Comparison of ENCODE assay signal across 16 mouse cellular contexts in genomic region chr4:63570208-63570781, GRCm38 (mm10). TPM values are rescaled to one million over a fixed set of nuclear protein-coding genes. Genes with fewer than 3 reads are reported as not detected.
DNase-seq lines count a peak whose midpoint lies in the region; ATAC-seq and TF ChIP-seq lines count a peak whose summit lies in the region.
"Had no signal": no experiment of that assay in that cellular context is flagged by ENCODE, and none has a peak within 500 bp of the region (broad histone marks: within the 10 kb centered on the region; RNA-seq: fewer than 3 reads in every experiment).

No protein-coding gene starts in this region.

- no peak overlapping the region for H3K4me2 ChIP-seq in lung, embryonic 14.5 days
- no peak overlapping the region for H3K4me2 ChIP-seq in forebrain, postnatal 0 days (ENCODE audit: low read depth)
- no peak overlapping the region for H3K4me2 ChIP-seq in midbrain, embryonic 14.5 days (ENCODE audit: low read length)

- TF ChIP-seq CTCF in lung, embryonic 14.5 days (IDR thresholded peaks at IDR 0.05; ENCODE audit: low read depth): no peak
- TF ChIP-seq CTCF in forebrain, postnatal 0 days (IDR thresholded peaks at IDR 0.05; ENCODE audit: low read depth): no peak

- H3K4me1 ChIP-seq in lung, embryonic 14.5 days (ENCODE audit: insufficient read depth): peaks cover 3% of the 10 kb centered on the region; the same call in 1 of the 2 replicates
- no peaks in the 10 kb centered on the region for H3K4me1 ChIP-seq in forebrain, postnatal 0 days (ENCODE audit: insufficient read depth)
- H3K4me1 ChIP-seq in midbrain, embryonic 14.5 days (ENCODE audit: control insufficient read depth, insufficient read depth, low read length): 0 out of 2 replicates have a peak, but pooled peaks cover 4% of the 10 kb centered on the region

- H3K9me3 ChIP-seq in lung, embryonic 14.5 days (ENCODE audit: low read depth, low read length): no peaks in the 10 kb centered on the region
- no peaks in the 10 kb centered on the region for H3K9me3 ChIP-seq in forebrain, postnatal 0 days (ENCODE audit: low read length)
- no peaks in the 10 kb centered on the region for H3K9me3 ChIP-seq in midbrain, embryonic 14.5 days (ENCODE audit: control insufficient read depth, low read length)

- no peaks in the 10 kb centered on the region for H3K27me3 ChIP-seq in lung, embryonic 14.5 days (ENCODE audit: insufficient read depth, low read length)
- H3K27me3 ChIP-seq in forebrain, postnatal 0 days (ENCODE audit: insufficient read depth, low read length): no peaks in the 10 kb centered on the region
- no peaks in the 10 kb centered on the region for H3K27me3 ChIP-seq in midbrain, embryonic 14.5 days (ENCODE audit: control insufficient read depth, insufficient read depth, low read length)

- ATAC-seq in lung, embryonic 14.5 days (ENCODE audit: insufficient read depth): no peak
- peak; percentile 52; the same call in 1 of the 2 replicates for ATAC-seq in forebrain, postnatal 0 days
- ATAC-seq in midbrain, embryonic 14.5 days (ENCODE audit: low FRiP score, low TSS enrichment): no peak

- H3K9ac ChIP-seq in lung, embryonic 14.5 days: no peak overlapping the region
- no peak overlapping the region for H3K9ac ChIP-seq in forebrain, postnatal 0 days
- H3K9ac ChIP-seq in midbrain, embryonic 14.5 days (replicated peaks; ENCODE audit: low read length): no peak overlapping the region

- no peaks in the 10 kb centered on the region for H3K36me3 ChIP-seq in lung, embryonic 14.5 days (ENCODE audit: insufficient read depth)
- no peaks in the 10 kb centered on the region for H3K36me3 ChIP-seq in forebrain, postnatal 0 days (ENCODE audit: insufficient read depth)
- H3K36me3 ChIP-seq in midbrain, embryonic 14.5 days (ENCODE audit: control insufficient read depth, insufficient read depth, low read length): no peaks in the 10 kb centered on the region

- 40% methylated on average over 7 of the region's 7 CpGs for WGBS in lung, embryonic 14.5 days
- WGBS in forebrain, postnatal 0 days: 14% methylated on average over 7 of the region's 7 CpGs
- 24% methylated on average over 7 of the region's 7 CpGs for WGBS in midbrain, embryonic 14.5 days

- H3K4me3 ChIP-seq in lung, embryonic 14.5 days (ENCODE audit: low read depth, low read length): no peak overlapping the region
- H3K4me3 ChIP-seq in forebrain, postnatal 0 days (ENCODE audit: low read depth, low read length): no peak overlapping the region
- H3K4me3 ChIP-seq in midbrain, embryonic 14.5 days (replicated peaks; ENCODE audit: low read depth, low read length): no peak overlapping the region

- DNase-seq in adrenal gland, adult (ENCODE audit: inconsistent age in 2 of 2, low spot score in 1 of 2): peak; percentile 65 to 67
- DNase-seq in adrenal gland, adult 8-10 months: no peak
- no peak for DNase-seq in lung, embryonic 14.5 days
- no peak for DNase-seq in lung, postnatal 14 days
- DNase-seq in forebrain, postnatal 0 days: peak; percentile 26
- no peak for DNase-seq in midbrain, embryonic 14.5 days
- no peak for DNase-seq in ovary, postnatal 36 days (ENCODE audit: low spot score)
- DNase-seq in testis, postnatal 14 days (ENCODE audit: low spot score): no peak
- DNase-seq: heart, postnatal 4 days; kidney, adult 8-10 months; layer of hippocampus, adult 9-11 months; left cerebral cortex, postnatal 4 days had no signal

- H3K27ac ChIP-seq in lung, embryonic 14.5 days (ENCODE audit: low read depth): peak overlapping the region; percentile 30; the same call in 1 of the 2 replicates
- 0 out of 2 replicates have a peak overlapping the region, but pooled peaks have one; percentile 42 for H3K27ac ChIP-seq in forebrain, postnatal 0 days (ENCODE audit: low read depth, low read length)
- H3K27ac ChIP-seq in midbrain, embryonic 14.5 days (replicated peaks; ENCODE audit: low read depth, low read length): peak overlapping the region; percentile 57; the same call in 1 of the 2 replicates

RNA-seq across cellular contexts. Expression of gene Tmem268, which starts 11.7 kb away (rescaled TPM):
- 10 to 100 TPM; 13.1 to 15.1 (median 14.0) TPM for total RNA-seq in adrenal gland, adult 8-10 months (2022)
- 8.2 and 8.5 TPM in 2 replicates for polyA plus RNA-seq in lung, embryonic 14.5 days (2014; fragmentation: Nextera tagmentation; extraction: Ambion mirVana)
- 4.5 and 5.9 TPM in 2 replicates for total RNA-seq in forebrain, postnatal 0 days (2014; rRNA removed)
- polyA plus RNA-seq in forebrain, postnatal 0 days (2015; fragmentation: Nextera tagmentation; extraction: Ambion mirVana): 4.2 and 5.5 TPM in 2 replicates
- polyA plus RNA-seq in midbrain, embryonic 14.5 days (2014; fragmentation: Nextera tagmentation; extraction: Ambion mirVana): 3.7 and 4.0 TPM in 2 replicates

RNA-seq across cellular contexts. Expression of gene Atp6v1g1, which starts 25.7 kb away (rescaled TPM):
- total RNA-seq in adrenal gland, adult 8-10 months (2022): 100 to 1,000 TPM; 191 to 202 (median 194) TPM
- 228 and 231 TPM in 2 replicates for polyA plus RNA-seq in lung, embryonic 14.5 days (2014; fragmentation: Nextera tagmentation; extraction: Ambion mirVana)
- total RNA-seq in forebrain, postnatal 0 days (2014; rRNA removed): 222 and 234 TPM in 2 replicates
- 389 and 442 TPM in 2 replicates for polyA plus RNA-seq in forebrain, postnatal 0 days (2015; fragmentation: Nextera tagmentation; extraction: Ambion mirVana)
- 451 and 485 TPM in 2 replicates for polyA plus RNA-seq in midbrain, embryonic 14.5 days (2014; fragmentation: Nextera tagmentation; extraction: Ambion mirVana)

RNA-seq across cellular contexts. Expression of gene Gm11213, which starts 34.8 kb away (rescaled TPM):
- total RNA-seq in adrenal gland, adult 8-10 months (2022): not detected
- not detected in 2 replicates for polyA plus RNA-seq in lung, embryonic 14.5 days (2014; fragmentation: Nextera tagmentation; extraction: Ambion mirVana)
- not detected in 2 replicates for total RNA-seq in forebrain, postnatal 0 days (2014; rRNA removed)
- not detected in 2 replicates for polyA plus RNA-seq in forebrain, postnatal 0 days (2015; fragmentation: Nextera tagmentation; extraction: Ambion mirVana)
- polyA plus RNA-seq in midbrain, embryonic 14.5 days (2014; fragmentation: Nextera tagmentation; extraction: Ambion mirVana): not detected in 2 replicates
- total RNA-seq: common myeloid progenitor, adult 5-6 weeks; heart, adult 8-10 months; heart, postnatal 4 days; left cerebral cortex, postnatal 4 days had no signal
- polyA plus RNA-seq: lung, embryonic 16.5 days; spleen, adult 2 months had no signal

RNA-seq across cellular contexts. Expression of gene Tex48, which starts 51.9 kb away (rescaled TPM):
- total RNA-seq in adrenal gland, adult 8-10 months (2022): not detected
- not detected in 2 replicates for polyA plus RNA-seq in lung, embryonic 14.5 days (2014; fragmentation: Nextera tagmentation; extraction: Ambion mirVana)
- total RNA-seq in forebrain, postnatal 0 days (2014; rRNA removed): not detected in 2 replicates
- not detected in 2 replicates for polyA plus RNA-seq in forebrain, postnatal 0 days (2015; fragmentation: Nextera tagmentation; extraction: Ambion mirVana)
- not detected in 2 replicates for polyA plus RNA-seq in midbrain, embryonic 14.5 days (2014; fragmentation: Nextera tagmentation; extraction: Ambion mirVana)
- total RNA-seq: common myeloid progenitor, adult 5-6 weeks; heart, adult 8-10 months; heart, postnatal 4 days; left cerebral cortex, postnatal 4 days had no signal
- polyA plus RNA-seq: lung, embryonic 16.5 days; spleen, adult 2 months had no signal

Comparison
In these comparisons a context has a peak if more than half of its experiments do, and no peak if none do; other contexts are left out.
1. DNase-seq: peak in adrenal gland, adult (2 of 2) and forebrain, postnatal 0 days (single experiment); none in adrenal gland, adult 8-10 months (single experiment), lung, embryonic 14.5 days (single experiment), lung, postnatal 14 days (single experiment), midbrain, embryonic 14.5 days (single experiment), ovary, postnatal 36 days (single experiment) and testis, postnatal 14 days (single experiment).
2. Peak in every context shown above with its lines, with median percentiles within 50 percentile points of each other: H3K27ac ChIP-seq.